Mouse (Mus musculus): ENCODE measurements around the gene Olfr411.
A peak's percentile ranks its signal among the peaks of the same experiment; 100 is the strongest.

Olfr411 gene

GRCm38 (mm10) chr11:74352550-74352949 is at the start of gene Olfr411:
Gene Olfr411, minus strand, starts transcription at chr11:74352650.
- no peak for DNase-seq (ENCODE audit: low spot score in 2 of 2)

GRCm38 (mm10) chr11:74402126-74402525 is 49.7 kb upstream of the Olfr411 start:
- no peak for DNase-seq (ENCODE audit: low spot score in 2 of 2)

GRCm38 (mm10) chr11:74395583-74395982 is 43.1 kb upstream of the Olfr411 start:
- DNase-seq (ENCODE audit: low spot score in 2 of 2), result no peak

- DNase-seq (ENCODE audit: low spot score in 2 of 2), result no peak
These were observed 41.0 kb upstream of the Olfr411 start for GRCm38 (mm10) chr11:74393489-74393888.

GRCm38 (mm10) chr11:74392903-74393302 is 40.5 kb upstream of the Olfr411 start:
- DNase-seq (ENCODE audit: low spot score in 2 of 2), result no peak

DNA sequence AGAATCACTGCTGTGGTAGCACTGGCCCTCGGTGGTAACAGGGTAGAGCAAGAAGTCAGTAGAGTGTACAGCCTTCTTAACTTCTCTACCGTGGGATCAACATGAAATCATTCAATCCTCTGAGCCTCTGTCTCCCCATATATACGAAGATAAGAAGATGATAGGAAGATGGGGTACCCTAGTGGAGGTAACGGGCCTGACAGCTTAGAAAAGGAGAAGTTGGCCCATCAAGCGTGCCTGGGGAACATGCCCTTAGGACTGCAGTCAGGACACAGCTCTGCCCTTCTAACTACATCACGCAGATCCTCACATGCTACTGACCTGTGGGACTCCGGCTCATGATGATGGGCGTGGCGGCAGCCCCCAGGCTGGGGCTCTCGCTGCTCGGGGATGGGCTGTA is 39.4 kb upstream of the Olfr411 start:
- no peak for DNase-seq (ENCODE audit: low spot score in 2 of 2)

GRCm38 (mm10) chr11:74387203-74387602 is 34.8 kb upstream of the Olfr411 start:
- DNase-seq (ENCODE audit: low spot score in 2 of 2), result no peak

DNA sequence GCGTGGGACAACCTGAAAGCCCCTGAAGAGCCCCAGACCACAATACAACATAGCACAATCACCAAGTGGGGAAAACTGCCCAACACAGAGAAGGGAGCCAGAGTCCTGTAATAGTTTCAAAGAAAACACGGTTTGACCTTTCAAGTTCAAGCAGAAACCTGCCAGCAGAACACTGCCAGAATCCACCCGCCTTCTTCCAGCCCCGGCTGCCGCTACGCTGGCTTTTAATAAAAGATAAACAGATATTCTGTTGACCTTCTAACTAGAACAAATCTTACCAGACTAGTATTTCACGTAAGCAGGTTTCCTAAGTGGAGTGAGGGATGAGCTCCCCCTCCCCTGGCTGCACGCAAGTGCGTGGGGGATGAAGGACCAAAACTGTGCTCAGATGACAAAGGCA is 33.2 kb upstream of the Olfr411 start:
- no peak for DNase-seq (ENCODE audit: low spot score in 2 of 2)

DNA sequence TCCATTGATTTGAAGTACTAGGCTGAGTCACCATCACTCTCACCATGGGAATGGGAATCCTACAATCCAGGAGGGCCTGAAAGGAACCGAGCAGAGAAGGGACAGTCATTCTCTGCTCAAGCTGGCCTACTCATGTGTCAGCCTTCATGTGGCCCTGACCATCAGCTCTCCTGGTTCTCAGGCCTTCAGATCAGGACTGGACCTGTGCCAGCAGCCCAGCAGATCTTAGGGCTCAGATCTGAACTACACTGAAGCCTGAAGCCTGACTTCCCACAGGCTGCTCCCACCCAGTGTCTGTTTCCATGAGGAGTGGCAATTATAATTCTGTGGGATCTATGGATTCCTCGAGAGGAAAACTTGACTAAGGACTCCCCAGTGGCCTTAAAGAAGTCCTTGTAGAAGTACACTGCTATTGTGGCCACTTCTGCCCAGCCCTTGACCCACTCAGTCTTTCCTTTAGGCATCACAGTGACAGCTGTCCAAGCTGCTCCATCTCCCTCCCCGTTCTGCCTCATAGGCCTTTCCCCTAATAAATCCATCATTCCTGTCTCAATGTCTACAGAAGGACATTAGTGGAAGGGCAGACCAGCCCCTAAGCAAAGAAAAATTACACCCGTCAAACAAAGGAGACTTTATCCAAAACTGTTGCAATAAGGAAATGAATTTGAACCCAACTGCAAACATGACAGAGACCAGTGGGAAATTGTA is 26.9 kb upstream of the Olfr411 start:
- DNase-seq (ENCODE audit: low spot score in 2 of 2), result no peak

- DNase-seq (ENCODE audit: low spot score in 2 of 2), result peak in 1 of 2 experiments; percentile 14
These were observed 24.4 kb upstream of the Olfr411 start for GRCm38 (mm10) chr11:74376847-74377246.

DNA sequence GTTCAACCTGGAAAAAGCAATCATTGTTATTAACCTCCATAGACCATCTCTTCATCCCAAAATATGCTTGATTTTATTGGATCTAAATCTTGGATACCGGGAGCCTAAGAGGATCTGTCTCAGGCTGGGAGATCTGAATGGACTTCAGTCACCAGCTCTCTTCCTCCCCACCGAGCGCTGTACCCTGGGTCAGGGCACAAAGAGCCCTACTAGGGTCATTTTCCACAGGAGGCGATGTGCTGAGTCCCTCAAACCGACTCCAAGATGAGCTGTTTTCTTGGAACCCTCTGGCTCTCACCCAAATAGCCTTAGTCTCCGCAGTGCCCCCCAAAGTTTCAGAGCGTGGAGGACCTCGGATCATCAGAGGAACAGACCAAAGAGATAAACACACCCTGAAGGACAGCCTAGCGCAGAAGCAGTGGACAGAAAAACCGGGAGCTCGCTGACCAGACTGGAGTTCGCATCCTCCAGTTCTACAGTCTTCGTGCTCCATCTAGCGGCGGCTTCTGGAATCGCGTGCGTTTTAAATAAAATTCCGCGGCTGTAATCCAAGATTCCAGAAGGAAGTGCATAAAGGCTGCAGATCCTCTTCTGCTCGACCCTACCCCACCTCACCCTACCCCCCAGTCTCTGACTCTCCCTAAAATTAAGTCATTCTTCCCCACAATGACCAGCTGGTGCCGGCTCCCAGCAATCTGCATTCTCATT is 19.1 kb upstream of the Olfr411 start:
- peak; percentile 26 to 32 for DNase-seq (ENCODE audit: low spot score in 2 of 2)

- no peak for DNase-seq (ENCODE audit: low spot score in 2 of 2)
These were observed 9.3 kb upstream of the Olfr411 start, which contains the start of gene Olfr412 for GRCm38 (mm10) chr11:74361769-74362168. Gene Olfr412, plus strand, starts transcription at chr11:74362069.

GRCm38 (mm10) chr11:74337931-74338330 is 14.5 kb downstream of the Olfr411 start, which contains the start of gene Olfr410:
Gene Olfr410, minus strand, starts transcription at chr11:74338031.
- DNase-seq (ENCODE audit: low spot score in 2 of 2), result no peak

DNA sequence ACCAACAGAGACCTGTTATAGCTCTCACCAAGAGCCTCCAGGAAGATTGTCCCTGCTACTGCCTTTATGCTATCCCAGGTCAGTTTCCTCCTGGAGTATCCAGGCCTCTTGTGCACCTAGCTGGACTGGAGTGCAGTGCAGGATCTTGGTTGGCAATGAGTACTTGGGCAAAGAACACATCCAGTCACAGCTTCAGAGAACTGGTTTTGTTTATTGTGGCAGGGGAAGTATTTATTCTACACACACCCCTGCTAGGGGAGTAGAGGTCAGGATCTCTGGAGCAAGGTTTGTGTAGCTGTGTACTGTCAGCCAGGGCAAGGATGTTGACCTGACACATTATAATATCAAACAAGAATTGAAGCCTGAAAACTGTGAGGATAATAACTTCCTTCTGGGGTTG is 23.7 kb downstream of the Olfr411 start:
- DNase-seq (ENCODE audit: low spot score in 2 of 2), result no peak

DNA sequence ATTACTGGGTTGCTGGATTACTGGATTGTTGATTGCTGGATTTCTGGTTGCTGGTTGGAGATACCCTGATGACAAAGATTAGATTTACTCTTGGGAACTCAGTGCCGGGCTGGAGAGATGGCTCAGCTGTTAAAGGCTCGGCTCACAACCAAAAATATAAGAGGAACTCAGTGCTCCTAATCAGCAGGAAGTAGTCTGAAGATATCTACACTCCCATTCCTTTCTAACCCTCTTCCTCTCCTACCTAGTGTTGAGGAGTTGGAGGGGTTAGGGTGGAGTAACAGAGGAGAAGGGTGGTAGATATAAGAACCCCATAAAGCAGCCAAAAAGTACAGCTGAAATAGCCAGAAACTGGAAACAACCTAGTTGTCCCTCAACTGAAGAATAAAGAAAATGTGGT is 26.4 kb downstream of the Olfr411 start:
- no peak for DNase-seq (ENCODE audit: low spot score in 2 of 2)
